Mouse (Mus musculus) neural tube, embryonic 10.5 days (tissue): ENCODE measurements around the gene Herpud2.
"Not testable (repeated sequence)": the region's sequence is repeated elsewhere in the genome, so short reads cannot be mapped to it uniquely, and the experiment has no call there.

Experiments
- DNase-seq: peaks from one replicate; pipeline ENCODE4 v3.0.0-alpha.2; 2017; ENCODE audit warnings: low spot score; ENCODE audit errors: extremely low spot score

Herpud2 gene

GRCm38 (mm10) chr9:25148767-25149166 is 2.9 kb downstream of the Herpud2 start:
- DNase-seq = no peak

- no peak for DNase-seq
Observed at GRCm38 (mm10) chr9:25145925-25146324, 5.7 kb downstream of the Herpud2 start.

GRCm38 (mm10) chr9:25143950-25144349 is 7.7 kb downstream of the Herpud2 start:
- DNase-seq = no peak

GRCm38 (mm10) chr9:25142988-25143387 is 8.6 kb downstream of the Herpud2 start:
- DNase-seq = no peak

GRCm38 (mm10) chr9:25142041-25142440 is 9.6 kb downstream of the Herpud2 start:
- DNase-seq = no peak

GRCm38 (mm10) chr9:25140330-25140729 is 11.3 kb downstream of the Herpud2 start:
- DNase-seq = no peak

- no peak for DNase-seq
Observed at GRCm38 (mm10) chr9:25138900-25139299, 12.7 kb downstream of the Herpud2 start.

GRCm38 (mm10) chr9:25132920-25133319 is 18.7 kb downstream of the Herpud2 start:
- DNase-seq = no peak

- DNase-seq = no peak
Observed at GRCm38 (mm10) chr9:25132253-25132652, 19.4 kb downstream of the Herpud2 start.

GRCm38 (mm10) chr9:25124048-25124447 is 27.6 kb downstream of the Herpud2 start:
- DNase-seq = no peak

GRCm38 (mm10) chr9:25123590-25123989 is 28.0 kb downstream of the Herpud2 start:
- DNase-seq = not testable (repeated sequence)

- peak; percentile 20 for DNase-seq
Observed at GRCm38 (mm10) chr9:25104638-25105037, 47.0 kb downstream of the Herpud2 start.

- DNase-seq = no peak
Observed at GRCm38 (mm10) chr9:25102881-25103280, 48.7 kb downstream of the Herpud2 start.

- DNase-seq = no peak
Observed at GRCm38 (mm10) chr9:25090853-25091252, 60.8 kb downstream of the Herpud2 start.

- no peak for DNase-seq
Observed at GRCm38 (mm10) chr9:25089122-25089521, 62.5 kb downstream of the Herpud2 start, which contains the start of gene Gm10181. Gene Gm10181, plus strand, starts transcription at chr9:25089422.

- no peak for DNase-seq
Observed at GRCm38 (mm10) chr9:25076505-25076904, 75.1 kb downstream of the Herpud2 start.

GRCm38 (mm10) chr9:25075977-25076376 is 75.6 kb downstream of the Herpud2 start:
- DNase-seq = no peak

GRCm38 (mm10) chr9:25072666-25073065 is 79.0 kb downstream of the Herpud2 start:
- no peak for DNase-seq

GRCm38 (mm10) chr9:25058726-25059125 is 92.9 kb downstream of the Herpud2 start:
- no peak for DNase-seq
